Mouse (Mus musculus) brown adipose tissue, adult 24 weeks (tissue): ENCODE measurements around the gene Ucp2. TPM values are rescaled to one million over a fixed set of nuclear protein-coding genes. Genes with fewer than 3 reads are reported as not detected.

Experiments used
- H3K27ac ChIP-seq: fragments of 200-500 bp; replicated peaks from 2 replicates; pipeline ENCODE4 v1.5.1; 2012; ENCODE audit warnings: low read depth, mild to moderate bottlenecking, low read length
- H3K4me1 ChIP-seq: fragments of 200-500 bp; 2 replicates; pipeline ENCODE4 v1.6.1; 2012; ENCODE audit warnings: low read length, mixed read lengths; ENCODE audit not compliant: control insufficient read depth, insufficient read depth, insufficient read length
- H3K4me3 ChIP-seq: fragments of 200-500 bp; 2 replicates; pipeline ENCODE4 v1.5.1; 2012; ENCODE audit warnings: low read depth, mild to moderate bottlenecking, low read length, moderate library complexity; ENCODE audit not compliant: insufficient read depth
- polyA plus RNA-seq: library from polyadenylated mRNA; stranded (reverse); fragments of >200 nt; gene quantifications from 2 replicates; pipeline ENCODE4 v1.2.4, GENCODE M21; 2012; ENCODE audit not compliant: missing spikeins, insufficient read depth, insufficient read length

Ucp2 gene
- polyA plus RNA-seq = 54.8 and 55.8 TPM in 2 replicates

DNA sequence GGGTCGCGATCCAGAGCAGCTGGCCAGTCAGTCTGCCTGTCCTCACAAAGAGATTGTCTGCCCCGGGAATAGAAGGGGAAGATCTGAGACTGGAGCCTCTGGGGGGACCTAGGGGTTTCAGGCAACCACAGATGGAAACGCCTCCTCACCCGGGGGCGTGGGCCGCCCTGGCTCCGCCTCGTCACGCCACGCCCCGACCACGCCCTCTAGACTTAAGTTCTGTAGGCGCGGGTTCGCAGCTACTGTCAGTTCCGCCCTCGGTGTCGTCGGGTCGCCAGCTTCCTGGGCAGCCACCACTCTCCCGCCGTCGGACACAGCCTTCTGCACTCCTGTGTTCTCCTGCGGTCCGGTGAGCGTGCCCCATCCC lies at the start of gene Ucp2:
Gene Ucp2, plus strand, starts transcription at position 221 of the 367 bp plus-strand sequence.
- peak within 1 kb of the TSS; percentile 72 for H3K4me3 ChIP-seq
- peak within 1 kb of the TSS; percentile 84 for H3K27ac ChIP-seq
- H3K4me1 ChIP-seq = 0 out of 2 replicates have a peak, but pooled peaks cover 5% of the 10 kb centered on the region

DNA sequence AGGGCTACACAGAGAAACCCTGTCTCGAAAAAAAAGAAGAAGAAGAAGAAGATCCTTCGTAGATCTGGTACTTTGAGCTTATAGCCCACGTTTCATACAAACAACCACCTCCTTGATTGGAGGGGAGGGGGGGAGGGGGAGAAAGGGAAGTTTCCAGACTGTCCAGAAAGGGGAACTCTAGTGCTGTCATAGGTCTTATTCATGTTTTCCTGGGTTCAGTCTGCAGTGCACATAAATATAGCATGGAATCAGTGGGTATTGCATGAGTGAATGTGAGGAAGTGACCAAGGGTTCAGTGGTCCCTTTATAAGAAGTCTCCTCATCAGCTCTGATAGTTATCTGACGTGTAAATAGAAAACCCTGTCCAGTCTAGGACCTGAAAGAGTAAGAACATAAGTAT lies 49.4 kb upstream of the Ucp2 start:
- Histone ChIP-seq H3K4me1 (no peaks in the 10 kb centered on the region), H3K27ac (no peak overlapping the region)

DNA sequence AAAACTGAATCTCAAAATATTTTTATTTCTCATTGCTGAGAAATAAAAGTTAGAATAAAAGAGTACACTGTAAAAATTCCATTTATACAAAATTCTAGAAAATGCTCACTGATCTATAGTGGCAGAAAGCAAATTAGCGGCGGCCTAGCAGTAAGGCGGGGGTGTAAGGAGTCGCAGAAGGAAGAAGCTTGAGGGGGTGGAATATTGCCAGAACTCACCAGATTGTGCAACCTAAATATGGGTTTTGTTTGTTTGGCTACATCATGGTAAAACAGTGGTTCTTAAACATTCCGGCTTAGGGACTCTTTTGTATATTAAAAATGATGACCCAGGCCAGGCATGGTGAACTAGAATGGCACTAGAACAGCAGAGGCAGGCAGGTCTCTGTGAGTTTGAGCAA lies 46.9 kb upstream of the Ucp2 start:
- Histone ChIP-seq H3K4me1 (no peaks in the 10 kb centered on the region), H3K4me3 (no peak overlapping the region), H3K27ac (no peak overlapping the region)

More for the DNA sequence above, 49.4 kb upstream of the Ucp2 start:
- H3K4me3 ChIP-seq = no peak overlapping the region

DNA sequence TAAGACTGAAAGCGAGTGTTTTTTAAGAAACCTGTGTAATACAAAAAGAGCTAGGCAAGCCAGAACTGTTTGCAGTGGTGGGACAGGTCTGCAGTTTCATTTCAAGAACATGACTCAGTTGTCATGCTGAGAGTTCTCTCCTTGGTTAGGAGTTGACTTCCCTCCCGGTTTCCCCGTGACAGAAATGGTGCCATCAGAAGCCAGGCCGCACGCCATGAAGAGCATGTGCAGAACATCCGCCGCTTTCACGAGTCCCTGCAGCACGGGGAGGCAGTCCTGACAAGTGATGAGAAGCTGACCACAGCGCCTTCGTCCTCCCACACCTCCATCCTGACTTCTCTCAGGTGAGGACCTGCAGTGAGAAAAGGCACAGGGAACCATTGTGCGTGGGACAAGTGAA lies 44.6 kb upstream of the Ucp2 start:
- no peaks in the 10 kb centered on the region for H3K4me1 ChIP-seq
- no peak overlapping the region for H3K4me3 ChIP-seq
- H3K27ac ChIP-seq = no peak overlapping the region

DNA sequence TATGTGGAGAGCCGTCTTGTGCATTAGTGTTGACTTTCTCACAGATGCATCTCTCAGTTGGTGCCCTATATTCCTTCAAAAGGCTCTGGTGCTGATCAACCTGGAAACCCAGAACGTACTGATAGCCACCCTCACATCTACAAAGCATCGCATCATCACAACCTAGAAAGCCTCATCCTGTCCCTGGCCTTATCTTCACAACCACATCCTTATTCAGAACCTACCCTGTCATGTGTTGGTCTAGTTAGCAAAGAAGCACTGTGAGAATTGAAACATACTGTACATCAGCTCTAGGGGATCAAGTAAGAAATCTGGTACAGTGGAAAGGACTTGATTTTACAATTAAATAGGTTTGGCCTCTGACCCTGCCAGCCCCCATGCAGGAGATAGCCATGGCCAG lies 44.2 kb upstream of the Ucp2 start:
- Histone ChIP-seq H3K27ac (no peak overlapping the region), H3K4me3 (no peak overlapping the region), H3K4me1 (no peaks in the 10 kb centered on the region)

DNA sequence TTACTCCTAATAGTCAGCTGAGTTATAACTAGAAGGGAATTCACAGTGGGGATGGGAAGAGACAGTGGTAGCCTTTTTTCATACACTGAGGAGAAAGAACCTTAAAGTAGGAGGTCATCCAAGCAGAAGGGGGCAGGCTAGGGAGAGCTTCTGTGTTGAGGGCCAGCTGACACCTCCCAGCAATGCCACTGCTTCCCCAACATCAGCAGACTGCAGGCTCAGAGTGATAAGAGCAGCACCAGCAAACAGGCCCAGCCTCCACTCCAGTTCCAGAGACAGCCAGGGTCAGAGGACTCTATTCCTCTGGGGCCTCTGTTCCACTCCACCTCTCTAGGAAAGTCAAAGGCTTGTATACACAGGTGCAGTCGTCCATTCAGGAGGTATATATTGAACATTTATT lies 35.0 kb upstream of the Ucp2 start:
- Histone ChIP-seq H3K4me3 (no peak overlapping the region), H3K27ac (no peak overlapping the region), H3K4me1 (peaks cover 21% of the 10 kb centered on the region)

DNA sequence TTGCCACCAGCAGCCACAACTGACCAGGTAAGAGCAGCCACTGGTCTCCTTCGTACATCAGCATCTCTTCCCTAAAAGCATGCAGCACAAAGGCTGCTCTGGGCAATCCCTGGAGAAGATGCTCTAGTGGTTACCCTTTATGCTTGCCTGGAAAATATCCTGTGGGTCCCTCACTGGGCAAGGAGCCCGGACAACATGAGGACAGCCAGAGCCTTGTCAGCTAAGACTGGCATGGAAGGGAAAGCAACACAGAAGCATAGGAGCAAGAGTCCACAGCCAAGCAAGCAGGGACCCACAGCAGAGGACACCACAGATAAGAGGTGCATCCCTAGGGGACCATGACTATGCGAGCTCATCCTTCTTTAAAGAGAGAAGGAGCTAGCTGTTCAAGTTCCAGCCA lies 33.3 kb upstream of the Ucp2 start:
- Histone ChIP-seq H3K4me1 (peaks cover 27% of the 10 kb centered on the region), H3K4me3 (no peak overlapping the region), H3K27ac (peak overlapping the region; percentile 65; the same call in 1 of the 2 replicates)

DNA sequence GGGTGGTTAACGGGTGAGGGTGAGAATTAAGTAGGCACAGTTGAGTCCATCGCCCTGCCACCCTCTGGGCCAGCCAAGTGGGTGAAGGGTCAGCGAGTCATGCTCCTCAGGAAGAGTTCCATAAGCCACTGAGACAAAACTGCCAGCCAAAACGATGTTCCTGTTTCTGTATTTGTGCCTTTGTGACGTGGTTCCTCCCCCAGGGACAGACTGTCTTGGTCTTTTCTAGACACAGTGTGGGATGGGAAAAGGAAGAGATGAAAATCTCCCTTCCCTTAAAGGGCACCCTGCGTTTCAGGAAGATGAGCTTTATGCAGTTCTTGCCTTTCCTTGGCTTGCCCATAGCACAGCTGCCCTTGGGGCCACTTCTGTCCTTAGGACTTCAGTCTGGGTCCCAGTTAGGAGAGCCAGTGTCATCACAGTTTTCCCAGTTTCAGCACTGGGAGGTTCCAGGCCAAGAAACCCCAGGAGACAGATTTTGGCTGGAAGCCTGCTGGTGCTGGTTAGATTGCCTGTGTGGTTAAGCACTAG lies 31.5 kb upstream of the Ucp2 start:
- H3K27ac ChIP-seq = peak overlapping the region; percentile 99
- peaks cover 36% of the 10 kb centered on the region for H3K4me1 ChIP-seq
- no peak overlapping the region for H3K4me3 ChIP-seq

DNA sequence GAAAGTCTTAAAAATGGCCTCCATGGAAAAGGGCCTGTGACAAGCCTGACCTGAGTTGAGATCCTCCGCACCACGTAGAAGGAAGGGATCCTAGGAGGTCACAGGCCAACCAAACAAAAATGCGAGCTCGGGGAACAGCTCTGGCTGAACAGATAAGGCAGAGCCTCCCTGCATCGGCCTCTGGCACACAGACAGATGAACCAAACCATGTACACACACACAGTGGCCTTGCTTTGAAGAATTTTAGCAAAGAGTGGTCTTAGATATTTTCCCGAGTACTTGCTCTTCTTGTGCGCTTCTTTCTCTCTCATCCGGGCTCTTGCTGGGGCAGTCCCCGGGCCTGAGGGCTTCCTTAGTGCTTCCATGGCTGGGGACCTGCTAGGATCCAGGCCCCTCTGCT lies 29.9 kb upstream of the Ucp2 start:
- Histone ChIP-seq H3K4me1 (peaks cover 38% of the 10 kb centered on the region), H3K4me3 (no peak overlapping the region), H3K27ac (peak overlapping the region; percentile 15; the same call in 1 of the 2 replicates)

DNA sequence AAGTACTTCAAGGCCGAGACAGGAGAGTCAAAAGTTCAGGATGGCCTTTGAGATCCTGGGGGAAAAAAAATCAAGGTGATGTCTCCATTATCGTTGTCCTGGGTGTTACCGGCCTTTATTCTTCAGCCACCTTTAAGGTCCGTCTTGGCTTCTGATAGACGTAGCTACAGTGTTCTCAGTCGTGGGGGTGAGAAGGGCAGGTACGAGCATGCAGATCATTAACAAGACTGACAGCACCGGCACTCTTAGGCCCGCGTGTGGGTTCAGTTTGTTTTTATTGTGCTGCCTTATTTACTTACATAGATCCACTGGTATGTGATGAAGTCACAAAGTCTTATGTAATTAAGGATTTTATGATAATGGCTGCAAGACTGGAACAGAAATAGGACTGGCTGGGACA lies 29.4 kb upstream of the Ucp2 start:
- Histone ChIP-seq H3K4me1 (peaks cover 38% of the 10 kb centered on the region), H3K27ac (peak overlapping the region; percentile 47; the same call in 1 of the 2 replicates), H3K4me3 (no peak overlapping the region)

DNA sequence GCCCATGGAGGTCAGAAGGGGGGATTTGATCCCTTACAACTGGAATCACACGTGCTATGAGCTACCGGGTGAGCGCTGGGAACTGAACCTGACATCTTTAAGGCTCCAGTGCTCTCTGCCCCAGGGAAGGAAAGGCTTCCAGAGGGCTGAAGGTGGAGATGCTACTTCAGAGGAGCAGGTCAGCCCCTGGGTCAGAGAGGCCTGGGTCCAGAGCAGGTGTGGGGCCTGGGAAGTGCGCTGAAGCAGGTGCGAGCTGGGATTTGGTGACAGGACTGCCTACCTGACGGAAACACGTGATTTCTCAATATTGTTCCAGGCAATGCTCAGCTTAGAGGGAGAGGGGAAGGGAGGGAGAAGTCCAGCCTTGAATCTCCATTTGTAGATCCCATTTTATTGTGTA lies 28.9 kb upstream of the Ucp2 start:
- Histone ChIP-seq H3K4me1 (peaks cover 38% of the 10 kb centered on the region), H3K4me3 (no peak overlapping the region), H3K27ac (peak overlapping the region; percentile 47)

DNA sequence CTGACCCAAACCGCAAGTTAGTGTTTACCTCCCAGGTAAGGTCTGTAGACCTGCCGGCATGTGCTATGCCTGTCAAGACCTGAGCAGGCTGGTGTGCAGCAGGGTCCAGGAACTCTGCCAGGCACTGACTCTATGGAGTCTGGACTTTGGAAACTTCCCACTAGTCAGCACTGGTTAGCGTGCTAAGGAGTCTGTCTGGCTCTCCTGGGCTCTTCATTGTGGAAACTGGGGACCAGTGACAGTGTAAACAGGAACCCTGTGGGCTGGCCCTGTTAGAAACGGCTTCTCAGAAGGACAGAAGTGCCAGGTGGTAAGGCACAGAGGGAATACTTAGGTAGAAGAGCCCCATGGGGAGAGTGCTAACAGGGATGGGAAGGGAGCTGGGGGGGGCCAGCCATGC lies 27.9 kb upstream of the Ucp2 start:
- Histone ChIP-seq H3K4me3 (no peak overlapping the region), H3K27ac (peak overlapping the region; percentile 97), H3K4me1 (peaks cover 38% of the 10 kb centered on the region)

DNA sequence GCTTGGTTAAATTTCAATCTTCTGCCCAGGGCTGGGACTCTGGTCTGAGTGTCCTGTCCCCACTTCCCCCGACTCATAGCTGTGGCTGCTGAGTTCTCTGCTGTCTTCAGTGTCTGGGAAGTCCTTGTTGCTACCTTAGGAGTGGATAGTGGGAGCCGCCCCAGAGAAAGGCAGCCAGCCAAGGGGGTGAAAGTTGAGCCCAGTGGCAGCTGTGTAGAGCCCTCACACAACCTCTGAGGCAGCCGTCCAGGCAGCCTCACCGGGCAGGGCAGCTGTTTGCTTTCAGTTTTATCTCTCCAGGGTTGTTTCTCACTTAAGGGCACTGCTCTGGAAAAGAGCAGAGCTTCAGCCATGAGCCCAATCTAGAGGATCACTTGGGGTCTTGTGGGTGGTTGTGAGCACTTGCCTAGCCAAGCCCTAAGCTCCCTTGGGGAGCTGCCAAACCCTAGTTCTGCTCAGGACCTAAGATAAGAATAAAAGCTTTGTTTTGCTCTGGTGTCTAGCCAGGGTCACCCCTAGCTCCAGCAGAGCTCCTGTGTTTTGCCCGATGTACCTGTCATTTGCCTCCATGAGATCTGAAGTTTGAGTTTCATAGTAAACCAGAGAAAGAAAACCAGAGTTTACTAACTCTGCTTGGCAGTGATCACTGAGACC lies 27.4 kb upstream of the Ucp2 start:
- H3K4me3 ChIP-seq = 0 out of 2 replicates have a peak overlapping the region, but pooled peaks have one; percentile 16

DNA sequence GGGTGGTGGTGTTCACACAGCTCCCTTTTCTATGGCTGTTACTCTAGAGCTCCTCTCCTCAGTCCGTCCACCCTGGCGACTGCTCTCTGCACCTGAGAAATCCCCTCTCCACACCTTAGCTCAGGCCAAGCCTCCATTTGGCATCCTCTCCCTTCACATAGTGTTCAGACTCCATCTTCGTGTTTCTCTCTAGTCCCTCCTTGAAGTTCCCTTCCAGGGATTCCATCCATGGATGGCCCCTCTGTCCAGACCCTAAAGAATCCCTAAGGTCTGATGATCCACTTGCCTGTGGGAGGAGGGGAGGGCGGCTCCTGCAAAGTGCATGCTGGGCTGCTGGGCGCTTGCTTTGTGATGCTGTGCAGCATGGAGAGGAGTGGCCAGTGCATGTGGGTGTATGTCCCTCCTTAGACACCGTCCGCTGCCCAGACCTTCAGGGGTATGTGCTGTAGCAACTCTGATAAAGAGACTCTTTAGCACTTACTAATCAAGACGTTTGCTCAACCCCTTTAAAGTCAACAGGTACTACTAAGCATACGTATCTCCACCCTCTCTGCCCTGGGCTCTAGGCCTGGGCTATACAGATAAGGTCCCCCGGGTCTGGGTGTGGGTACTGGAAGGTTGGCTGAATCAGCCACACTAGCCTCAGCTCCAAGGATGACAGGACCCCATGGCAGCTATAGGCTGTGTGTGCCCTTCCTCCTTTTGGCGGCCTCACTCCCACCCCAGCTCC lies 26.2 kb upstream of the Ucp2 start:
- H3K4me3 ChIP-seq = no peak overlapping the region
- peak overlapping the region; percentile 97 for H3K27ac ChIP-seq
- peaks cover 25% of the 10 kb centered on the region for H3K4me1 ChIP-seq

More for the DNA sequence above, 27.4 kb upstream of the Ucp2 start:
- H3K4me1 ChIP-seq = peaks cover 34% of the 10 kb centered on the region
- peak overlapping the region; percentile 97 for H3K27ac ChIP-seq

DNA sequence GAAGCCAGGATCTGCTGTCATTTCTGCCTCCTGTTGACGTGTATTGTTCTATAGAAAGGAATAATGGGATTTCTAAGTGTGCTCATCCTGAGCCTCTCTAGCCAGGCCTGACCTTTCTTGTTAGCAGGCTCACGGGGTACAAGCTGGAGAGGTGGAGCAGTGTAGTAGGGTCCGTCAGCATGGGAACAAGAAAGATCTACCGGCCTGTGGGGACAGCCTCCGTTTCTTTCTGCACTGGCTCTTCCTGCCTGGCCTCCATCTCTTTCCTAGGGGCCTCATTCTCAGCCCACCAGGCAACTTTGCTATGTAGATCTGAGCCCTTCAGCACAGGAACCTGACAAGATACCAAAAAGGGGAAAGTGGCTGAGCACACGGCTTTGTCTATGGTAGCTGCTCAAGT lies 24.4 kb upstream of the Ucp2 start:
- Histone ChIP-seq H3K4me1 (peaks cover 20% of the 10 kb centered on the region), H3K4me3 (no peak overlapping the region), H3K27ac (no peak overlapping the region)
